Mouse (Mus musculus): ENCODE results near the gene Chsy1. TPM values are rescaled to one million over a fixed set of nuclear protein-coding genes. Genes with fewer than 3 reads are reported as not detected.

Chsy1 gene
- polyA plus RNA-seq, 1 experiment: 6.4 TPM

GRCm38 (mm10) chr7:66180260-66180659 is 70.9 kb downstream of the Chsy1 start:
- no peak for TF ChIP-seq CTCF (conservative IDR thresholded peaks at IDR 0.05; ENCODE audit: insufficient read depth, insufficient read length, low read depth, low read length)
- no peak for TF ChIP-seq POLR2A (IDR thresholded peaks at IDR 0.05; ENCODE audit: low read depth, low read length)
- H3K4me3 ChIP-seq (ENCODE audit: insufficient read depth, low read depth, low read length): no peak overlapping the region
- 57% methylated on average over 3 of the region's 3 CpGs for WGBS
- no peaks in the 10 kb centered on the region for H3K4me1 ChIP-seq (ENCODE audit: control insufficient read depth, insufficient read depth, low read length)
- DNase-seq: no peak
- H3K27ac ChIP-seq (ENCODE audit: insufficient read depth, low read depth, low read length): no peak overlapping the region
- H3K36me3 ChIP-seq (ENCODE audit: control insufficient read depth, insufficient read depth, low read length): no peaks in the 10 kb centered on the region
- H3K27me3 ChIP-seq (replicated peaks; ENCODE audit: control insufficient read depth, insufficient read depth, low read length): no peaks in the 10 kb centered on the region

GRCm38 (mm10) chr7:66180711-66181365 is 71.5 kb downstream of the Chsy1 start:
- no peaks in the 10 kb centered on the region for H3K36me3 ChIP-seq (ENCODE audit: control insufficient read depth, insufficient read depth, low read length)
- no peaks in the 10 kb centered on the region for H3K4me1 ChIP-seq (ENCODE audit: control insufficient read depth, insufficient read depth, low read length)
- TF ChIP-seq CTCF (conservative IDR thresholded peaks at IDR 0.05; ENCODE audit: insufficient read depth, insufficient read length, low read depth, low read length) (no peak), POLR2A (IDR thresholded peaks at IDR 0.05; ENCODE audit: low read depth, low read length) (no peak)
- WGBS: 83% methylated on average over 10 of the region's 10 CpGs
- DNase-seq: no peak
- no peaks in the 10 kb centered on the region for H3K27me3 ChIP-seq (replicated peaks; ENCODE audit: control insufficient read depth, insufficient read depth, low read length)
- H3K4me3 ChIP-seq (ENCODE audit: insufficient read depth, low read depth, low read length): no peak overlapping the region
- no peak overlapping the region for H3K27ac ChIP-seq (ENCODE audit: insufficient read depth, low read depth, low read length)

GRCm38 (mm10) chr7:66182075-66182715 is 72.9 kb downstream of the Chsy1 start:
- Histone ChIP-seq H3K27ac (ENCODE audit: insufficient read depth, low read depth, low read length) (no peak overlapping the region), H3K4me1 (ENCODE audit: control insufficient read depth, insufficient read depth, low read length) (no peaks in the 10 kb centered on the region), H3K27me3 (replicated peaks; ENCODE audit: control insufficient read depth, insufficient read depth, low read length) (no peaks in the 10 kb centered on the region), H3K36me3 (ENCODE audit: control insufficient read depth, insufficient read depth, low read length) (no peaks in the 10 kb centered on the region), H3K4me3 (ENCODE audit: insufficient read depth, low read depth, low read length) (no peak overlapping the region)
- no peak for DNase-seq
- 86% methylated on average over 7 of the region's 7 CpGs for WGBS
- no peak for TF ChIP-seq CTCF (conservative IDR thresholded peaks at IDR 0.05; ENCODE audit: insufficient read depth, insufficient read length, low read depth, low read length)

GRCm38 (mm10) chr7:66183404-66183803 is 74.1 kb downstream of the Chsy1 start:
- no peak for DNase-seq
- Histone ChIP-seq H3K27ac (ENCODE audit: insufficient read depth, low read depth, low read length) (no peak overlapping the region), H3K4me1 (ENCODE audit: control insufficient read depth, insufficient read depth, low read length) (no peaks in the 10 kb centered on the region), H3K36me3 (ENCODE audit: control insufficient read depth, insufficient read depth, low read length) (no peaks in the 10 kb centered on the region), H3K27me3 (replicated peaks; ENCODE audit: control insufficient read depth, insufficient read depth, low read length) (no peaks in the 10 kb centered on the region), H3K4me3 (ENCODE audit: insufficient read depth, low read depth, low read length) (no peak overlapping the region)
- 57% methylated on average over 8 of the region's 8 CpGs for WGBS
- TF ChIP-seq POLR2A (IDR thresholded peaks at IDR 0.05; ENCODE audit: low read depth, low read length): no peak
- no peak for TF ChIP-seq CTCF (conservative IDR thresholded peaks at IDR 0.05; ENCODE audit: insufficient read depth, insufficient read length, low read depth, low read length)

- WGBS: 80% methylated on average over 4 of the region's 4 CpGs
- no peaks in the 10 kb centered on the region for H3K27me3 ChIP-seq (replicated peaks; ENCODE audit: control insufficient read depth, insufficient read depth, low read length)
- no peak for TF ChIP-seq CTCF (conservative IDR thresholded peaks at IDR 0.05; ENCODE audit: insufficient read depth, insufficient read length, low read depth, low read length)
- TF ChIP-seq POLR2A (IDR thresholded peaks at IDR 0.05; ENCODE audit: low read depth, low read length): no peak
Observed at GRCm38 (mm10) chr7:66184026-66184425, 74.7 kb downstream of the Chsy1 start.

GRCm38 (mm10) chr7:66185370-66185769 is 76.1 kb downstream of the Chsy1 start:
- Histone ChIP-seq H3K4me1 (ENCODE audit: control insufficient read depth, insufficient read depth, low read length) (no peaks in the 10 kb centered on the region), H3K36me3 (ENCODE audit: control insufficient read depth, insufficient read depth, low read length) (no peaks in the 10 kb centered on the region), H3K27me3 (replicated peaks; ENCODE audit: control insufficient read depth, insufficient read depth, low read length) (no peaks in the 10 kb centered on the region), H3K27ac (ENCODE audit: insufficient read depth, low read depth, low read length) (no peak overlapping the region), H3K4me3 (ENCODE audit: insufficient read depth, low read depth, low read length) (no peak overlapping the region)
- TF ChIP-seq CTCF (conservative IDR thresholded peaks at IDR 0.05; ENCODE audit: insufficient read depth, insufficient read length, low read depth, low read length) (no peak), POLR2A (IDR thresholded peaks at IDR 0.05; ENCODE audit: low read depth, low read length) (no peak)
- WGBS: 92% methylated on average over 5 of the region's 5 CpGs
- DNase-seq: no peak

More at GRCm38 (mm10) chr7:66184026-66184425, 74.7 kb downstream of the Chsy1 start:
- Histone ChIP-seq H3K36me3 (ENCODE audit: control insufficient read depth, insufficient read depth, low read length) (no peaks in the 10 kb centered on the region), H3K4me3 (ENCODE audit: insufficient read depth, low read depth, low read length) (no peak overlapping the region), H3K27ac (ENCODE audit: insufficient read depth, low read depth, low read length) (no peak overlapping the region), H3K4me1 (ENCODE audit: control insufficient read depth, insufficient read depth, low read length) (no peaks in the 10 kb centered on the region)
- no peak for DNase-seq

GRCm38 (mm10) chr7:66187581-66188231 is 78.4 kb downstream of the Chsy1 start:
- Histone ChIP-seq H3K36me3 (ENCODE audit: control insufficient read depth, insufficient read depth, low read length) (no peaks in the 10 kb centered on the region), H3K4me3 (ENCODE audit: insufficient read depth, low read depth, low read length) (no peak overlapping the region), H3K27me3 (replicated peaks; ENCODE audit: control insufficient read depth, insufficient read depth, low read length) (no peaks in the 10 kb centered on the region), H3K27ac (ENCODE audit: insufficient read depth, low read depth, low read length) (no peak overlapping the region), H3K4me1 (ENCODE audit: control insufficient read depth, insufficient read depth, low read length) (no peaks in the 10 kb centered on the region)
- WGBS: 70% methylated on average over 4 of the region's 4 CpGs
- DNase-seq: no peak
- TF ChIP-seq POLR2A (IDR thresholded peaks at IDR 0.05; ENCODE audit: low read depth, low read length) (no peak), CTCF (conservative IDR thresholded peaks at IDR 0.05; ENCODE audit: insufficient read depth, insufficient read length, low read depth, low read length) (no peak)

Data from kidney, adult 2 months (tissue).